Mouse (Mus musculus): ENCODE results near the gene Wfs1. TPM values are rescaled to one million over a fixed set of nuclear protein-coding genes. Genes with fewer than 3 reads are reported as not detected.
"Not testable (repeated sequence)": the region's sequence is repeated elsewhere in the genome, so short reads cannot be mapped to it uniquely, and the experiment has no call there.

Gene Wfs1
- 1 to 10 TPM in 2 of 3 experiments, under 1 TPM in 1; 0.68 to 1.5 (median 1.2) TPM for polyA plus RNA-seq (2017; shearing (Covaris generic))

DNA sequence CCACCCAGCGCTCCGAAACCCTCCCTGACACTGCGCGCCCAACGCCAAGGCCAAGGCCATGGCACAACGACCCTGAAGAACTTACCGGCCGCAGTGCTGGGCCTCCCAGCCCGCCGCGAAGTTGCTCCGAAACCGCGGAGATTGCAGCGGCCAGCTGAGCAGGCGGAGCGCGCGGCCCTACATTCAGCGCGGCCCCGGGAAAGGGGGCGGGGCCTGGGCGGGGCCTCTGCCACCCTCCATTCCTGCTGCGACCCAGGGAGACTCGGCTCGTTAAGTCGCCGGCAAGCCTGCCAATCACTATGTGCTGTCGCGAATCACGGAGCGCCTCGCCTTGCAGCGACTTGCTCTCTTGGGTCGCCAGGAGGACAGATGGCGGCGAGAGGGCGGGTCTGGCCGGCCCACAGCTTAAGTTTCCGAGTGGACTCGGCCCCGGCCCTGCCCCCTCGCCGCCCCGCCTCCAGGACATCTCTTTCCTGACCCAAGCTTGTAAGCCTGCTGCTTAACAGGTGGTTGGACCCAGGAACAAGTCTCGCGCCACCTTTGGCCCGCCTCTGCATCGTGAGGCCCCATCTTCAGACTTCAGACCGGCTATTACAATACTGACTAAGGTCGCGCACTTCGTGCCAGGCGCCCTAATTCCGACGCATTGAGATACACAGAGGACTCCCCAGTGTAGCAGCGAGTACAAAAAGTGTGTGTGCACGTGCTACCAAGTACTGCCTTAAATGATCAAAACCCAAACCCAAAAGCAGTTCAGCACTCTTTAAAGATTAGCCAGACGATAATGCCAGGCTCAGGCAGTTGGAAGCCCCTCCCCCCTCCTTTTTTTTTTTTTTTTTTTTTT lies at the start of gene Wfs1:
Gene Wfs1, minus strand, starts transcription at position 425 of the 844 bp plus-strand sequence.
- ATAC-seq = peak; percentile 98

DNA sequence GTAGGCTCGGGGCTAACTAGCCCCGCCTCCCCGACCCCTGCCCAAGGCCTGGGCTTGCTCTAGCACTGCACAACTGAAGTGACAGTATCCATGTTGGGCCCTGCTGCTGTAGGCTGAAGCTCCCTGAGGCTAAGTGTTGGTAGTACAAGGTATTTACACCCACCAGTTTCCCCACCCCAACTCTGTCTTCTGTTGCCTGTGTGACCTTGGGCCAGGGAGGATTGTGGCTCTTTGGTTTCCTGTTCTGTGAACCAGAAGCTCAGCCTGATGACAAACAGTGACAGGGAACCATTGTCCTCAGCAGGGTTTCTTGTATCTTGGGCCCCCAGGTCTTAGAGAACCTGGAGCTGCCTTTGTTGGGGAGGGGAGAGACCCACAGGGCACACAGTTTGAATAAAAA lies 47.9 kb upstream of the Wfs1 start:
- peak; percentile 39 for ATAC-seq

DNA sequence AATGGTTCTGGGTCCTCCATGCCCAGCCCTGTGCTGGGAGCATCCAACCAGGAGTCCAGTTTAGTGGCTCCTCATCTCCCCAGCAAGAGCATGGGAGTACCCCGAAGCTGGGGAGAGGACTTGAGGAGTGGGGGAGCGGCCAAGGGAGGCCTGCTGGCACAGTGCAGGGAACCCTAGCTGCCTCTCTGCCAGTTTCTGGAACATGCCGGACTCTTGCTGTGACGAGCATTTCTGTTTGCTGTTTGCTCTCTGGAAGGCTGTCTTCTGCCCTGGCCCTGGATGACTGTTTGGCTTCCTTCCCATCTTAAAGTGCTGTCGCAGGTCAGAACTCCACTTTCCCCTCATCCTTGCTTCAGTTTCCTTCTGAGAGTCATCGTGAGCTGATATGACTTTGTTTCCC lies 46.9 kb upstream of the Wfs1 start:
- no peak for ATAC-seq

DNA sequence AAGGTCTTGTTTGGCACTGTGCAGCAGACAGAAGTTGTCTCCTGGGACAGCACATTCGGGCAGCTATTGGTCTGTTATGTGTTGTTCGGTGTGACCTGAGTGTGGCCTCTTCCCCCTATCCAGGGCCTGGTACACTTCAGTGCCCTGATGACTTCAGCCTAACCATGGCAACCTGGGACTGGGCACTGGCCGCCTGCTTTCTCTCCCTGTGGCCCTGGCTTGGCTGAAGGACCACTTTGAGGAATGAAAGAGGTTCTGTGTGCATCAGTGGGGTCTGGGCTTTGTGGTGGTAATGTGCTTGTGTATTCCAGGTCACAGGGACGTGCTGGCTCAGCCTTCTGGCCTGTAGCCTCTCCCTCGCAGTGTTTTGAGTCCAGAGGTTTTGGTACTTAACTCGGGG lies 46.2 kb upstream of the Wfs1 start:
- ATAC-seq = no peak

DNA sequence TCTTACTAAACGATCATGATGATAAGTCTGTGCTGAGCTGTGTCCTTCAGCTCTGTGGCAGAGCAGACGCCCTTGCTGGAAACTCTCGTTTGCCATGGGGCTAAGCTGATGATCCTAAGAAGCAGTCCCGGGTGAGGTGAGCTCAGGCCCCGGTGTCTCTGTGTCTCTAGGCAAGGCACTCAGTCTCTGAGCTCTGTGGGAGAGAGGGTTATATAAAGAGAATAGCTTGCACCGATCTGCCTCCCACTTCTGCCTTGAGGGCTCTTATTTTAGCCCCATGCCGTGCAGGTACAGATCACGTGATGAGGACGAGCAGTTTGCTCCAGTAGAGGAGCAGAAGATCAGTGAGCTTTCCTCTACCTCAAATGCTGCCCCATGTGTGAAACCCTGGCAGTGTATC lies 41.7 kb upstream of the Wfs1 start:
- no peak for ATAC-seq

DNA sequence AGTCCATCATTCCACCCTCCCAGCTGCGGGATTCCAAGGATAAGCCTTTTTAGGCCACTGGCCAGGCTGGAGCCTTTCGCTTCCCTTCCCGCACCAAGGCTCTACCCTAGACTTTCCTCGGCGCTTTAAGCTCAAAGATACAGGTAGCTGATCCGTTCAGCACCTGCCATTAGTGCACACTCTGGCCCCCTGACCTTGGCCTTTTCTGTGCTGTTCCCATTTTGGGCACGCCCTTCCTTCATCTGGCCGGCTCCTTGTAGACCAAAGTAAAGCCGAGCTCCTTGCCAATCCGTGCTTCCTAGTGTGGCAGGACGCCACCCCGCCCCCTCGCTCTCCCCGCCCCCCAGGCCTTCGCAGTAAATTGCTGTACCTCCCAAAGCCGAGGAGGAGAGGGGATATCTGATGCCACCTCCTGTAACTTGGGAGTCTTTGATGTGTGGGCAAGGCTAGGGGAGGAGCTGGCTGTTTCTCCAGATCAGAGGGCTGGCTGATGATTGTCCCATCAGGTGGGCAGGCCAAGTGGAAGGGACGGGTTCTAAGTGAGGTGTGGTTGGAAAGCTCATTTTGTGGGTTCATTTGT lies 40.4 kb upstream of the Wfs1 start:
- no peak for ATAC-seq

DNA sequence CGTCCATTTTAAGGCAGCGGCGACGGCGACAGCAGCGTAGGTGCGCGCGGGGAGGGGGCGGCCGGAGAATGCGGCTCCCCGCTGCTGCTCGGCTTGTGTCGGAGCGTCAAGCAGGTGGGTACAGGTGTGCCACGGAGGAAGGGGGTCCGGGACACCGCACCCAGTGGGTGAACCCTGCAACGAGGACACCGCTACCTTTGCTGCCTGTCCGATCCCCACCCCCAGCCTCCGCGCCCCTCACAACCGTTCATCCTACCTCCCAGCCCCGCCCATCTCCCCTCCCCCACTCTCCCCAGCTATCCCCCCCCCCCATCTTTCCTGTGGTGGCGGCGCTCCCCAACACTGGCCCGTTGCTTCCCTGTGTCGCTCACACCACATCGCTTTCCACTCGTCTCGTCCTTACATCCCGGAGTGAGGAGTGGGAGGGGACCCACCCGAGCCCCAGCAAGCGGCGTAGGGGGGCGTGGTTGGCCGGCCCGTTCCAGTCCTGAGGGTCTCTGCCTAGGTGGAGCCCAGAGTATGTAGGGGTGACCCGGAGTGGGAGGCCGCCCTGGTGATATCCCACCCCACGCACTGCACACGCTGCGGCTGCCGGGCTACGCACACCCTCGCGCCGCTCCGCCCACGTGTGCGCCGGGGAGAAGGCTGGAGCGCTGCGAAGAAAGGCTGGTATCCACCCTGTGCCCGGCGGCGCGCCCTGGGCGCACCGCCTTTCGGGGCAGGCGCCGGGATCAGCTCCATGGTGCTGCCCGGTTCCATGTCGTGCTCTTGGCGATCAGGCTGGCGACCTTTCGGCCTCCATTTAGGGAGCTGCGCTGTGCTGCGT lies 39.7 kb upstream of the Wfs1 start:
- ATAC-seq = peak; percentile 66

DNA sequence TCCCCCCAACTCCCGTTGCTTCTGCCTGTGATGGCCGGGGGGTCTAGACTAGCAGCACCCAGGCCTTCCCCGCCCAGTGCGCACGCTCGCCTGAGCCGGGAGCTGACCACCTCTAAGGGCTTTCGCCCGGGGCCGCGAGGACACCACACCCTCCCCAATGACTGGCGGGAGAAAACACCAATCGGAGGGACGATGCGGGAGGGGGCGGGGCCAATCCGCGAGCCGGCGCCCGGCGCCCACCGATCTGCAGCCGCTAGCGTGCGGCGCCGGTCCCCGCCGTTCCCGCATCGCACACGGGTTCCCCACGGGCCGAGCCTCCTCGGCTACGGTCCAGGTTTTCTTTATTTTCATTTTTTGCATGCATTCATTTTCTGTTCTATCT lies 39.1 kb upstream of the Wfs1 start:
- ATAC-seq = peak; percentile 59

DNA sequence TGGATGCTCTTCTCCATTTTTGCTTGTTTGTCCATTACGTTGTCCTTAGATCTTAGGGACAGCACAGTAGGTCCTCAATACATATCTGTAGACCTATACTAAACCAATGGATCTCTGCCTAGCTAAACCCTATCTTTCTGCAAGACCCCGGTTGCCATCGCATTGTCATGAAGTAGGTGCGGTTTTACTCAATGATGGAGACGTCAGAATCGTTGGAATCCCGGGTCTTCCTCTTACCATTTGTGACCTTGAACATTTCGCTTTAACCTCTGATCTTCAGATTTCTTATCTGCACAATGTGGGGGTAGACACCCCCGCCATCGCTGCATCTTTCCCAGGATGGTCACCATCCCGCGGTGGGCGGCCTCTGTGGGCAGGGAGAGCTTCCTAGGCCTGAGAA lies 38.7 kb upstream of the Wfs1 start:
- no peak for ATAC-seq

DNA sequence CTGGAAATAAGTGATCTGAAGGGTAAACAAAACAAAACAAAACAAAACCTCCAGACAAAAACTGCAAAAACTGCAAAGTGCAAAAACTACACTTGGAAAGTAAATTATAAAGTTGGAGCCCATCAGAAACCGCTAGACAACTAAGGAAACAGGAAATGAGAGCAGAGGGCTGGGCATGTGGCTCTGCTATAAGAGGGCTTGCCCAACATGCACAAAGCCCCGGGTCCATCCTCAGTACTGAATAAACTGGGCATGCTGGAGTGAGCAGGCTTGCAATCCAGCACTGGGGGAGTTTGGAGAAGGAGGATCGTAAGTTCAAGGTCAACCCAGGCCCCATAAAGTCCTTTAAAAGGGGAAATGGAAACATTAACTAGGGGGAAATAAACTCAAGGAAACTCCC lies 28.2 kb upstream of the Wfs1 start:
- ATAC-seq = no peak

DNA sequence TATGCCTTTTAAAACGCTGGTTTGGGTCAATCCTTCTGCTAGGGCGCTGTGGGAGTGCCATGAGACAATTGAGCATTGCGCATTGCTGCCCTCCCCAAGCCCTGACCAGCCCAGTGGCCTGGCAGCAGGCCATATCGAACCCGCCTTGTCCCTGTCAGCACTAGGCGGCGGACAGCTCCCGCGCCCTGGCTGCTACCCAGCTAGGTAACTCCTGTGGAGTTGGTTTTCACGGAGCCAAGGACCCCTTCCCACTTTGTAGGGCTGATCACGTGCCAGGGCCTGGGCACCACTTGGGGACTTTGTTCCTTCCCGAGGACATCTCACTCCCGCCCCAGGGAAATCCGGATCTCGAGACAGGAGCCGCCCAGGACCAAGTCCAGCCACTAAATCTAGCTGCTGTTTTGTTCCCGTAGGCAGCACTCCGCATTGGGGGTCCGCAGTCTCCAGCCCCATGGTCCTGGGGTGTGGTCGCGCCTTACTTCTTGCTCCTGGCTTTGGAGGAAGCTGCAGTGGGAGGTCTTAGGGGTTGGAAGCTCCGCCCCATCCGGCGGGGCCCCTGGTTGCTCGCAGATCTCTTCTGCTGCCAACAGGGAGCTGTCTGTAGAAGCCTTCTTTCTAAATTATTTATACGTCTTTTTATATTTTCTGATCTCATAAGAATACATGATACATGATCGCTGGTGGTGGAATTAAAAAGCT lies 26.8 kb upstream of the Wfs1 start:
- no peak for ATAC-seq

DNA sequence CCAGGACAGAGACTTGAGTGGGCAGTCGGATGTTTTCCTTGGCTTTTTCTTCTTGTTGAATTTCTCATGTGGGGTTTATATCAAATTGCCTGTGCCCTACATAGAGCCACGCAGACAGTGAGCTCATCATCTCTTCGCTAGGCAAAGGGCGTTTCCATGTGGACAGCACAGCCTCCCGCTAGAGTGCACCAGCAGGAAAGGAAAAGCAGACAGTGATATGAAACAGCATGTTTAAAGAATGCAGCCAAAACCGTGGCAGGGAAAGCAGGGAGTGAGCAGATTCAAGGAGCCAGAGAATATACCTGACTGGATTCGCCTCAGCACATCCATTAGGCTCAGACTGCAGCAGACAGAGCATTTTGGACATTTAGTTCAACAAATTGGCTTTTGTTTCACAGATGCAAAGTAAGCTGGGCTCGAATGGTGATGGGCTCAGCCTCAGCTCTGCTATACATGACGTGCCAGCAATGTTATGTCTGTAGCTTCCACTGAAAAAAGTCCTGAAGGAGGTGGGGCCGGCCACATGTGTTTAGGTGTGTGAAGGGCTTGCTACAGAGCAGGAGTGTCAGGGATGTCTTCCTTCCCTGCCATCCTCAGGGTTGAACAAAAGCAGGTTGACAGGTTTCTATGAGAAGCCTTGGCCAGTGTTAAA lies 21.8 kb upstream of the Wfs1 start:
- no peak for ATAC-seq

DNA sequence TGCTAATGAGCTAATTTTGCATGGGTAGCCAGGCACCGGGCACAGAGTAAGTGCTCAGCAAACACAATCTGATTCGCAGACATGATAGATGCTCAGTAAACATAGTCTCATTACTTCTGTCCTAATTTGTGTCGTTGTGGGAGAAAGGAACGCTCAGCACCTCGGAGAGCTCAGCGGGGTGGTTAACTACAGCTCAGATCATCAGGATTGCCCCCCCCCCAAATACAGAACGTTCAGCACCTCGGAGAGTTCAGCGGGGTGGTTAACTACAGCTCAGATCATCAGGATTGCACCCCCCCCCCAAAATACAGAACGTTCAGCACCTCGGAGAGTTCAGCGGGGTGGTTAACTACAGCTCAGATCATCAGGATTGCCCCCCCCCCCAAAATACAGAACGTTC lies 20.8 kb upstream of the Wfs1 start:
- not testable (repeated sequence) for ATAC-seq

DNA sequence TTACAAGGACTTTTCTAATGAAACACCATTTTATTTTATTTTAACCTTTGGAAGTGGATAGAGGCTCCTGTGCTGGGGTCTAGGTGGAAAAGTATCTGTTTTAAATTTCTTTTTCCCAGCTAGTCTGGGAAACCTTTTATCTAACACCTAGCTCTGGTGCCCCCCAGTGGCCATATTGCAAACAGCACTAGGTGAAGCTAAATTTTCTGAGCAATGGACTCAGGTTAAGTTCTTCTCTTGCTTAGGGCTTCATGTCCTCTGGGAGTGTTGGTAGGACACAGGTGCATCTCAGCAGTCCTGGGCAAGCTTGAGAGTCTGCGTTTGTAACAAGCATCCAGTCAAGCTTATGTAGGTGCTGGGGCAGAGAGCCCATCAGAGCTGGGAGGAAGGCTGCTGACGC lies 13.0 kb upstream of the Wfs1 start:
- no peak for ATAC-seq

DNA sequence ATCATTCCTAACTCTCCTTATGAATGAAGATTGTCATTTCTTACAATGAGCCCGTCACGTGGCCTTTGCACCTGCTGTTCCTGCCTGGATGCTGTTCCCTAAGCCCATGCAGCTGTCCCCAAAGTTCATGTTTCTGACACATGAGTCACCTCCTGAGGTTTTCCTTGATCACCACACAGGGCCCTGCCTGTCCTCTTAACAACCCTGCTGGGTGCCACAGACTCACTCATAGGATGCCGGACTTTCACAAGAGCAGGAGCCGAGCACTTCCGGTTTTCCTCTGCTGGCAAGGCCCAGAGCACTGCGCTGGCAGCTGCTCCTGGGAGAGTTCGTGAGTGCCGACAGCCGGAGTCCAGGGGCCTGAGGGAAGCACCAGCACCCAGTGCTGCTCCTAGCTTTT lies 12.0 kb upstream of the Wfs1 start:
- no peak for ATAC-seq

DNA sequence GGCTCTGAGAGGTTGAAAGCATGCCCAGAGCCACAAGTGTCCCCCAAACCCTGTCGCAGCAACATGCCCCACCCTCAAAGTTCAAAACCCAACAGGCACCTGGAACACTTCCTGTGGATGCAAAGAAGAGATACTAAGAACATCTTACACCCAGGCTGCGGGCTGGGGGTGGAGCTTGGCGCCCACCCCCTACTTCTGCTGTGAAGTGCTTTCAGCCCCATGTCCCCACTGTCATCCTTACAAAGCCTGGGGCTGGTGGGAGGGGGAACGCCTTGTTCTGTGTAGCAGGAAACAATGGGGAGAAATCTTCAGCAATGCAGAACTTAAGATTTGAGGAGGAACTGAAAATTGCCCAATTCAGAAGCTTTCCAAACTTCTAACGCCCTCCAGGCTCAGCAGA lies 9.0 kb upstream of the Wfs1 start:
- ATAC-seq = no peak

DNA sequence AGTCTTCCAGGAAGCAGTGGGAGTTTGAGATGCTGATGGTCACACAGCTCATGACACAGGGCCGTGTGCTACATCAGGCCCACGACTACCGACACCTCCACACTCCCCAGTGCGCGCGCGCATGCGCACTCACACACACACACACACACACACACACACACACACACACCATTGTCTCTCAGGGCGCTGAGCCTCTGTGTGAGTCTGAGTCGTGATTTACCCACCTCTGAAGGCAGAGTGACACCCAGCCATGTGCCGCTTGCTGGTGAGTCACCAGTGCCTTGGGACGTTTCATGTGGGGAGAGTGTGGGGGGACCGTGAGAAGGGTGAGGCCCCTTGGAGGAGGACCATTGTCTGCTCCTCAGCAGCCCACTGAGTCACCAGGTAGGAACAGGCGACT lies 7.4 kb upstream of the Wfs1 start:
- no peak for ATAC-seq

DNA sequence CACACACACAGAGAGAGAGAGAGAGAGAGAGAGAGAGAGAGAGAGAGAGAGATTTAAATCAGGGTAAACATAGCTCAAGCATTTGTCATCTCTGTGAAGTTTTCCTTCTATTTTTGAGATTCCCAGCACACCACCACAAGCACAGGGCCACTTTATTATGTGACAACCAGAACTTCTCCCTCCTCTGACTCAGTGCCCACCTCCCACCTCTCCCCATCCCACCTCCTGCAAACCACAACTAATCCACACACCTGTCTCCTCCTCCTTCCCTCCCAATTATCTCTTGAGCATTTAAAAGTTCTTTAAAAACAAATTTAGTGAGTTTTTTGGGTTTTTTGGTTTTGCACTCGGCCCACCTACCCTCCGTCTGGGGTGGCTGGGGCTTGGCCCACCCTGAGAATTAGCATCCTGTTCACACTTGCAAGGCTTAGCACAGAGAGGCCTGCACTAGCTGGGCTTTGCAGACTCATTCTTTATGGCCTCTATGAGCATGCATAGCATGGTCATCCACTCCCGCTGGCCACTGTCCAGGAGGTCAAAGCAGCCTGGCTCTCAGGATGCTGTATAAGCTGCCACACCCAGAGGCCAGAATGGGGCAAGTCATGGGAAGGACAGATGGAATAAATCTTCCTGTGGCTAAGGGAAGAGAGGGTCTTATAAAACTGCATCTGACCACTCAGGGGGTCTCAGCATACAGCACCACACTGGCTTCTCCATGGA lies 1.8 kb upstream of the Wfs1 start:
- no peak for ATAC-seq

DNA sequence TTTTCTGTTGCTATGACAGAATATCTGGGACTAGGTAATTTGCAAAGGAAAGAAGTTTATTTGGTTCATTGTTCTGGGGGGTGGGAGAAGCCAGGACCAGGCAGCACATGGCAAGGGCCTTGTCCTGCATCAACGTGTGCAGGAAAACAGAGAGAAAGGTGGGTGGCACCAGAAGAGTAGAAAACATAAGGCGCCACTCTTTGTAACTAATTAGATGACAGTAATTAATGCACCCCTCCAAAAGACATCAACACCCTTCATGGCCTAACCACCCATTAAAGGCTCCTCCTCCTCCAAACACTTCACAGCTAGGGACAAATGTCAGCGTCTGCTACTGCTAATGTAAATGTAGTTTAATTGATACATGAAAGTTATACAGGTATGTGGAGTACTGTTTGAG lies 1.2 kb upstream of the Wfs1 start:
- ATAC-seq = no peak

DNA sequence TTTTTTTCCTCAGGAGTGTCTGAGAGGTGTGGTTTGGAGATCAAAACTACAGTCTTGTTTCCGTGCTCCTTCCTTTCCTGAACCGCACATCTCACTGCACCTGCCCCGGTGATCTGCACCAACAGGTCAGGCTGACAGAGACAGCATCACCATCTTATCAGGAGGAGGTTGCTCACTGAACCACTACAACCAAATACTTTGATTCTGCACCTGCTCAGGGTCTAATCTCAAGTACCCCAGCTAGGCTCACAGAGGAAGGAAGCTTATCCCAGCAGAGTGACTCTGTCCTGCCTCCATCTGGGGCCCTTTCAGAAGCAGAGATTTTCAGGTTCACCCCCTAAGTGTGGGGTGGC lies 596 bp upstream of the Wfs1 start:
- no peak for ATAC-seq

DNA sequence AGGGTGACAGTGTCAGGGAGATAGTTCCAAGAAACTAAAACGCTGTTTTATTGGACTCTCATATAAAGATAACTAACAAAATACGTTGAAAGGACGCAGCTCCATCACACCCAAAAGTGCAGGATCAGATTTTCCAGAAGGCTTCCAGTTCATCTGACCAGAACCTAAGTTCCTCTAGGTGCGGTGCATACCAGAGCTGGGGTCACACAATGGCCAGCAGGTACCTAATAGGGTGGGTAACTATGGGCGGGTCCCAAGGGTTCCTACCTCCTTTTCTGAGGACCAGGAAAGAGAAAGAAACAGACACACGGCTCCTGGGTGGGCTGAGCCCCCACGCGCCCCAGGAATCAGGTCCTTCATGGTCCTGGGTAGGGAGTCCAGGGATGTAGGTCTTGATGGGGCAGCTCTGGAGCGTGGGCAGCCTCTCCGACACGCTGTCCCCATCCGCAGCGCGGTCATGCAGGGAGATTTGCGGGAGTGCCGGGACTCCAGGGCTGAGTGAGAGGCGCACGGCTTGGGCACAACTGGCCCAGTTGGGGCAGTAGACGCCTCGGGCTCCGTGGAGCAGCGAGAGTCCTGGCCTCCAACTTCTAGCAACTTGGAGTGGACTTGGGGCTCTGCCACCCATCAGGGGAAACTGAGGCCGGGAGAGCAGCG lies 753 bp downstream of the Wfs1 start:
- no peak for ATAC-seq

Measured in inflammation-experienced regulatory T-cells, adult 6 months (primary cell).